Mouse (Mus musculus) brain, adult 2 months (tissue): Measurements from ENCODE around the gene Gnptab.
"Not testable (repeated sequence)": the region's sequence is repeated elsewhere in the genome, so short reads cannot be mapped to it uniquely, and the experiment has no call there.

Source experiments
- DNase-seq: peaks from one replicate; pipeline ENCODE4 v3.0.0; 2011; ENCODE audit warnings: low read depth, low spot score

Gnptab gene

GRCm38 (mm10) chr10:88379013-88379885 is at the start of gene Gnptab, which contains the start of gene Dram1:
TSS of gene Gnptab (plus strand) at chr10:88379132.
TSS of gene Dram1 (minus strand) at chr10:88379080.
- peak; percentile 90 for DNase-seq

- DNase-seq: peak; percentile 47
These were observed 48.2 kb upstream of the Gnptab start for GRCm38 (mm10) chr10:88330695-88331094.

GRCm38 (mm10) chr10:88340660-88341059 is 38.3 kb upstream of the Gnptab start:
- no peak for DNase-seq

GRCm38 (mm10) chr10:88341368-88341767 is 37.6 kb upstream of the Gnptab start:
- DNase-seq: no peak

GRCm38 (mm10) chr10:88345899-88346401 is 33.0 kb upstream of the Gnptab start:
- DNase-seq: peak; percentile 18

GRCm38 (mm10) chr10:88346454-88347245 is 32.3 kb upstream of the Gnptab start:
- no peak for DNase-seq

GRCm38 (mm10) chr10:88349800-88350199 is 29.1 kb upstream of the Gnptab start:
- DNase-seq: no peak

GRCm38 (mm10) chr10:88350687-88351086 is 28.2 kb upstream of the Gnptab start:
- no peak for DNase-seq

GRCm38 (mm10) chr10:88351411-88352103 is 27.4 kb upstream of the Gnptab start:
- DNase-seq: no peak

GRCm38 (mm10) chr10:88352549-88352948 is 26.4 kb upstream of the Gnptab start:
- no peak for DNase-seq

- no peak for DNase-seq
These were observed 24.3 kb upstream of the Gnptab start for GRCm38 (mm10) chr10:88354599-88354998.

- no peak for DNase-seq
These were observed 22.6 kb upstream of the Gnptab start for GRCm38 (mm10) chr10:88356114-88356982.

- peak; percentile 66 for DNase-seq
These were observed 21.9 kb upstream of the Gnptab start for GRCm38 (mm10) chr10:88356983-88357559.

- no peak for DNase-seq
These were observed 16.7 kb upstream of the Gnptab start for GRCm38 (mm10) chr10:88362218-88362617.

- DNase-seq: no peak
These were observed 14.7 kb upstream of the Gnptab start for GRCm38 (mm10) chr10:88364221-88364620.

GRCm38 (mm10) chr10:88369233-88369632 is 9.7 kb upstream of the Gnptab start:
- no peak for DNase-seq

- DNase-seq: no peak
These were observed 7.1 kb upstream of the Gnptab start for GRCm38 (mm10) chr10:88371793-88372192.

- DNase-seq: no peak
These were observed 6.5 kb upstream of the Gnptab start for GRCm38 (mm10) chr10:88372436-88372835.

- not testable (repeated sequence) for DNase-seq
These were observed 6.0 kb upstream of the Gnptab start for GRCm38 (mm10) chr10:88372945-88373344.

GRCm38 (mm10) chr10:88374984-88375383 is 3.9 kb upstream of the Gnptab start:
- DNase-seq: peak; percentile 17
